In genomic region chr14:79390265-79390926, GRCm38 (mm10) we compare ENCODE assay signal across 8 mouse cellular contexts. TPM values are rescaled to one million over a fixed set of nuclear protein-coding genes. Genes with fewer than 3 reads are reported as not detected.
DNase-seq lines count a peak whose midpoint lies in the region; ATAC-seq and TF ChIP-seq lines count a peak whose summit lies in the region.

Naa16 (minus strand) TSS chr14:79390778.

- TF ChIP-seq CTCF in hindbrain, postnatal 0 days (IDR thresholded peaks at IDR 0.05; ENCODE audit: low read depth) = peak; percentile 38; the same call in 1 of the 2 replicates
- peak; percentile 49 for TF ChIP-seq CTCF in left cerebral cortex, adult 2 months (IDR thresholded peaks at IDR 0.05)

- H3K4me3 ChIP-seq in hindbrain, postnatal 0 days (ENCODE audit: low read length) = peak within 1 kb of the TSS; percentile 92
- peak within 1 kb of the TSS; percentile 73 for H3K4me3 ChIP-seq in left cerebral cortex, adult 2 months

- H3K4me2 ChIP-seq in hindbrain, postnatal 0 days (ENCODE audit: low read depth, low read length) = peak within 1 kb of the TSS; percentile 90

- H3K27ac ChIP-seq in hindbrain, postnatal 0 days = peak within 1 kb of the TSS; percentile 83
- peak within 1 kb of the TSS; percentile 95 for H3K27ac ChIP-seq in left cerebral cortex, adult 2 months

- ATAC-seq in hindbrain, postnatal 0 days = peak; percentile 94
- peak; percentile 88 for ATAC-seq in megakaryocyte, adult 5-6 weeks (ENCODE audit: poor library complexity, severe bottlenecking)

- DNase-seq in T-cell, adult 2 months (ENCODE audit: low spot score) = peak; percentile 92
- DNase-seq in cerebellum, postnatal 36 days = peak; percentile 95 to 96
- DNase-seq in gastrocnemius, adult 18-20 months (ENCODE audit: low spot score) = peak; percentile 95
- DNase-seq in hindbrain, postnatal 0 days (ENCODE audit: low spot score) = peak; percentile 97
- DNase-seq in left cerebral cortex, adult 2 months (ENCODE audit: extremely low spot score in 1 of 2, low spot score in 2 of 2) = peak; percentile 94 to 95
- peak; percentile 93 for DNase-seq in right cerebral cortex, adult 2 months (ENCODE audit: low spot score in 2 of 2)
- peak; percentile 95 for DNase-seq in urinary bladder, postnatal 14 days (ENCODE audit: low spot score)

- no peaks in the 10 kb centered on the region for H3K9me3 ChIP-seq in hindbrain, postnatal 0 days (ENCODE audit: low read length)

- intact Hi-C loops in left cerebral cortex, adult 2 months (cut with DNase I) = loop anchor here (5.0 kb wide), 1 partner anchor 268 kb away; no protein-coding TSS in a partner anchor

- H3K36me3 ChIP-seq in hindbrain, postnatal 0 days (ENCODE audit: insufficient read depth, low read length) = no peaks in the 10 kb centered on the region

- no peaks in the 10 kb centered on the region for H3K27me3 ChIP-seq in hindbrain, postnatal 0 days (ENCODE audit: insufficient read depth, low read length)

- H3K4me1 ChIP-seq in hindbrain, postnatal 0 days (ENCODE audit: insufficient read depth, low read length) = peaks cover 5% of the 10 kb centered on the region; the same call in 1 of the 2 replicates

- peak within 1 kb of the TSS; percentile 67 for H3K9ac ChIP-seq in hindbrain, postnatal 0 days (replicated peaks; ENCODE audit: low read length)

- under 1% methylated on average over 70 of the region's 71 CpGs for WGBS in hindbrain, postnatal 0 days

RNA-seq across cellular contexts. Expression of gene Naa16, which starts in this region (rescaled TPM):
- total RNA-seq in gastrocnemius, adult 18-20 months (2021) = 10 to 100 TPM; 21.7 to 25.2 TPM
- 2.4 and 5.5 TPM in 2 replicates for total RNA-seq in hindbrain, postnatal 0 days (2014; rRNA removed)
- polyA plus RNA-seq in hindbrain, postnatal 0 days (2015; fragmentation: Nextera tagmentation; extraction: Ambion mirVana) = 14.4 and 15.0 TPM in 2 replicates
- 10 to 100 TPM; 12.4 to 15.9 TPM for total RNA-seq in left cerebral cortex, adult 2 months (2021)
- total RNA-seq in megakaryocyte, adult 5-6 weeks (2015) = 41.7 and 51.0 TPM in 2 replicates
- total RNA-seq in megakaryocyte, adult 5-6 weeks (2017) = 30.3 and 44.1 TPM in 2 replicates

Comparison
In these comparisons a context has a peak if more than half of its experiments do, and no peak if none do; other contexts are left out.
1. Peak in every context shown above with its lines: DNase-seq, ATAC-seq, H3K4me3 ChIP-seq and H3K27ac ChIP-seq.